Mouse (Mus musculus) cerebral cortex, adult 2 months (tissue): ENCODE measurements around the gene Sco2.

Experiments
- WGBS: fragments of 180-500 bp; shearing (Covaris S2); methylation state at CpG from one replicate; pipeline ENCODE4 v1.1.7; 2018; 5-methylcytosine and 5-hydroxymethylcytosine counted together

Sco2 gene

DNA sequence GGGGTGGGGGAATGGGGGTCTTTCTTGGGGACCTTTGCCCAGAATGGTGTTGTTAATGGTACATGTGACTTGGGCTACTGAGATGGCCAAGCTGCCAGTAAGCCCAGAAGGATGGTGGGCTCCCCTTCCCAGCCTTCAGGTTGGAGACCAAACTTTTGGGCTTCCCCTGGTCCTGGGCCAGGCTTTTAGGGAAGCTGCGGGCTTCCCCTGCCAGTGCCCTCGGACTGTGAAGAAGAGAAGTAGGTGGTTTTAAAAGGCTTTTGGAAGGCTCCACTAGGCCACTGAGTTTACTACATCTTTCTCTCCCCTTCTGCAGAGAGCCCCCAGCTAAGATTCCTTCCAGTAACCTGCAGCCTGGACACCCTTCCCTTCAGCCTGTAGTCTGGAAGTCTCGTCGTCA lies 50.0 kb downstream of the Sco2 start:
- WGBS, result 85% methylated on average over 4 of the region's 4 CpGs

- WGBS, result 13% methylated on average over 26 of the region's 26 CpGs
Measured at GRCm38 (mm10) chr15:89322670-89323522, 50.8 kb downstream of the Sco2 start, which contains the start of gene Adm2. Adm2 (plus strand) TSS chr15:89322720.
